Mouse (Mus musculus): ENCODE measurements around the gene Cept1. TPM values are rescaled to one million over a fixed set of nuclear protein-coding genes. Genes with fewer than 3 reads are reported as not detected.
A peak's percentile ranks its signal among the peaks of the same experiment; 100 is the strongest.

Cept1 gene
- polyA plus RNA-seq, 2 experiments, result 10.8 to 27.1 TPM

DNA sequence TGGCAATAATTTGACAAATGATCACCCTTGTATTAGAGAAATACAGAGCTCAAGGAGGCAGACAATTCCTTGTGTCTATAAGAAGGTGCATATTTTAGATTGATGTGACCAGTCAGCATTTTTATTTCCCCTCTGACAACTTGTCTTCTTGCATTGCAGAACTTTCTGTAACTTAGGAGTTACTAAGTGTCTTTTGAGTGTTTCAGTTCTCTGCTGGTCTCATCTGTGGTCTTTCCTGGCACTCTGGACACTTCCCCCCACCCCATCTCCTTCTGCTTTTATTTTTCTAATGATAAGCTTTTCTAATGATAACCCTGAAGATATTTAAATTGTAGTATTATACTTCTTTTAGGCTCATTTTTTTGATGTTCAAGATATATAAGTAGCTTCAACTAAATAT, 10.7 kb upstream of the Cept1 start:
- no peak overlapping the region for H3K4me3 ChIP-seq (ENCODE audit: insufficient read depth in 1 of 2, low read depth in 2 of 2, low read length in 2 of 2)
- H3K9ac ChIP-seq (replicated peaks), result no peak overlapping the region
- H3K36me3 ChIP-seq (replicated peaks; ENCODE audit: control insufficient read depth, insufficient read depth, low read depth), result no peaks in the 10 kb centered on the region
- H3K9me3 ChIP-seq (ENCODE audit: control insufficient read depth, low read length), result no peaks in the 10 kb centered on the region
- no peaks in the 10 kb centered on the region for H3K27me3 ChIP-seq (ENCODE audit: control insufficient read depth, insufficient read depth, low read length)
- DNase-seq (ENCODE audit: low read depth in 3 of 3, low spot score in 3 of 3) (no peak), ATAC-seq (ENCODE audit: insufficient read depth) (no peak)
- H3K4me1 ChIP-seq (replicated peaks; ENCODE audit: control insufficient read depth in 2 of 2, insufficient read depth in 2 of 2, low read length in 1 of 2), result no peaks in the 10 kb centered on the region
- TF ChIP-seq EP300 (IDR thresholded peaks at IDR 0.05; ENCODE audit: low read depth) (no peak), CTCF (IDR thresholded peaks at IDR 0.05; ENCODE audit: low read depth) (no peak)
- H3K27ac ChIP-seq, result no peak overlapping the region
- no peak overlapping the region for H3K4me2 ChIP-seq (ENCODE audit: low read depth)

DNA sequence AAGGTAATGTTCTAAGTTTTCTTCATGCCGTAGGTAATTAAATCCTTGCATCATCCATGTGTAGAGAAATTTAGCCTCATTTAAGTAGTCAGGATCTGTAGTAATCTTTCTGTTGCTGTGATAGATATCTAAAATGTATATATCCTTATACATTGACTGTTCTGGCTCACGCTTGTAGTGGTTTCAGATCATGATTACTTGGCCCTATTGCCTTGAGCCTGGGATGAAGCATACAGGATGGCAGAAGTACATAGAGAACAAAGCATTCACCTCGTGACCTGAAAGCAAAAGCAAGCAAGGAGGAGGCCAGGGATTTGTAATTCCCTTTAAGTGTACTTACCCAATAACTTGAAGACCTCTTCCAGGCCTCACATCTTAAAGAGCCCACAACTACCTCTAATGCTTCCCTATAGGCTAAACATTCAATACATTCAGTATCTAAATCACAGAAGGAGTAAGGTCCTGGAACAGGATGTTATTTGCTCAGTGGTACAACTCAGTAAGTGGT, 8.2 kb upstream of the Cept1 start:
- Histone ChIP-seq H3K4me1 (replicated peaks; ENCODE audit: control insufficient read depth in 2 of 2, insufficient read depth in 2 of 2, low read length in 1 of 2) (no peaks in the 10 kb centered on the region), H3K27ac (no peak overlapping the region), H3K9ac (replicated peaks) (no peak overlapping the region), H3K4me2 (ENCODE audit: low read depth) (no peak overlapping the region), H3K27me3 (ENCODE audit: control insufficient read depth, insufficient read depth, low read length) (no peaks in the 10 kb centered on the region), H3K36me3 (replicated peaks; ENCODE audit: control insufficient read depth, insufficient read depth, low read depth) (0 out of 2 replicates have a peak, but pooled peaks cover 2% of the 10 kb centered on the region), H3K9me3 (ENCODE audit: control insufficient read depth, low read length) (no peaks in the 10 kb centered on the region), H3K4me3 (ENCODE audit: insufficient read depth in 1 of 2, low read depth in 2 of 2, low read length in 2 of 2) (no peak overlapping the region)
- DNase-seq (ENCODE audit: low read depth in 3 of 3, low spot score in 3 of 3), result no peak
- WGBS (ENCODE audit: insufficient replicate concordance), result 68% methylated on average over 3 of the region's 3 CpGs
- no peak for ATAC-seq (ENCODE audit: insufficient read depth)
- TF ChIP-seq EP300 (IDR thresholded peaks at IDR 0.05; ENCODE audit: low read depth) (no peak), CTCF (IDR thresholded peaks at IDR 0.05; ENCODE audit: low read depth) (no peak)

DNA sequence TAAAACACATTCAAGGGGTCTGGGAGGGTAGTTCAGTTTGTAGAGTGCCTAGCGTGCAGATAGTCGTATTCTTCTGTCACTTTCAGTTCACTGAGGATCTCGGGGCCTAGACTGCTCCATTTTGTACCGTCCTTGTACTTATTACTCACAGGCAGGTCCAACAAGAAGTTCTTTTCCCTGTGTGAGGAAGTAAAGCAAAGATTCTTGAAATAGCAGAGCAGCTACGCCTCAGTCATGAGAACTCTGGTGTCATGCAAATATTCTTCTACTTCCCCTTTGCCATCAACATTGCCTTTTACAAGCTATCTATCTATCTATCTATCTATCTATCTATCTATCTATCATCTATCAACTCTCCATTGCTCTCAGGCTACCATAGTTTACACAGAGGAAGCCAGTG, 5.8 kb upstream of the Cept1 start:
- no peak overlapping the region for H3K4me3 ChIP-seq (ENCODE audit: insufficient read depth in 1 of 2, low read depth in 2 of 2, low read length in 2 of 2)
- DNase-seq (ENCODE audit: low read depth in 3 of 3, low spot score in 3 of 3), result no peak
- no peak for ATAC-seq (ENCODE audit: insufficient read depth)
- no peak overlapping the region for H3K9ac ChIP-seq (replicated peaks)
- no peak overlapping the region for H3K27ac ChIP-seq
- H3K4me2 ChIP-seq (ENCODE audit: low read depth), result no peak overlapping the region
- H3K27me3 ChIP-seq (ENCODE audit: control insufficient read depth, insufficient read depth, low read length), result no peaks in the 10 kb centered on the region
- WGBS (ENCODE audit: insufficient replicate concordance), result 68% methylated on average over 5 of the region's 5 CpGs
- peaks cover 0 to under 1% of the 10 kb centered on the region in 2 experiments; a peak in 2 of 4 replicates for H3K4me1 ChIP-seq (replicated peaks; ENCODE audit: control insufficient read depth in 2 of 2, insufficient read depth in 2 of 2, low read length in 1 of 2)
- H3K36me3 ChIP-seq (replicated peaks; ENCODE audit: control insufficient read depth, insufficient read depth, low read depth), result 0 out of 2 replicates have a peak, but pooled peaks cover 2% of the 10 kb centered on the region
- no peak for TF ChIP-seq EP300 (IDR thresholded peaks at IDR 0.05; ENCODE audit: low read depth)
- no peak for TF ChIP-seq CTCF (IDR thresholded peaks at IDR 0.05; ENCODE audit: low read depth)
- H3K9me3 ChIP-seq (ENCODE audit: control insufficient read depth, low read length), result no peaks in the 10 kb centered on the region

DNA sequence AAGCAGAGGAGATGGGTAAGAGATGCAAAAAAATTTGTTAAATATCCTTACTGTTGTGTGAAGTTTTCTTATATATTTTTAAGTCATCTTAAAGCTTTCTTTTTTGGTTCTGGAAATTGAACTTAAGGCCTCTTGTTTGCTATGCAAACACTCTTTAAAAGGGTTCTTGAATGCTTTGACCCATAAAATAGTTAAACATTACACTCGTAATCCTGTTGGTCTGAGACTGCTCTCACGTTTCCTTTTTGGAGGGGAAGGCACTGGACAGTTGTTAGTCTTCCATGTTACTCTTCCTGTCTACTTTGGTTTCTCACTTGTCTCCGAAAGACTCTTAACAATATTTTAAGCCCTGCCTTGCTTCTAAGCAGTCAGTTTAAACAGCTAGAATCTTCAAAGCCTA, 1.4 kb upstream of the Cept1 start:
- Histone ChIP-seq H3K9ac (replicated peaks) (no peak overlapping the region), H3K4me1 (replicated peaks; ENCODE audit: control insufficient read depth in 2 of 2, insufficient read depth in 2 of 2, low read length in 1 of 2) (peaks cover 8 to 10% of the 10 kb centered on the region in 2 experiments; a peak in 3 of 4 replicates), H3K27me3 (ENCODE audit: control insufficient read depth, insufficient read depth, low read length) (no peaks in the 10 kb centered on the region), H3K9me3 (ENCODE audit: control insufficient read depth, low read length) (no peaks in the 10 kb centered on the region), H3K4me3 (ENCODE audit: insufficient read depth in 1 of 2, low read depth in 2 of 2, low read length in 2 of 2) (no peak overlapping the region), H3K4me2 (ENCODE audit: low read depth) (peak overlapping the region; percentile 79; the same call in 1 of the 2 replicates), H3K27ac (no peak overlapping the region), H3K36me3 (replicated peaks; ENCODE audit: control insufficient read depth, insufficient read depth, low read depth) (0 out of 2 replicates have a peak, but pooled peaks cover 2% of the 10 kb centered on the region)
- ATAC-seq (ENCODE audit: insufficient read depth), result no peak
- whole genome bisulfite sequencing (ENCODE audit: insufficient replicate concordance), result 41% methylated on average over 3 of the region's 3 CpGs
- DNase-seq (ENCODE audit: low read depth in 3 of 3, low spot score in 3 of 3), result no peak
- no peak for TF ChIP-seq CTCF (IDR thresholded peaks at IDR 0.05; ENCODE audit: low read depth)
- no peak for TF ChIP-seq EP300 (IDR thresholded peaks at IDR 0.05; ENCODE audit: low read depth)

DNA sequence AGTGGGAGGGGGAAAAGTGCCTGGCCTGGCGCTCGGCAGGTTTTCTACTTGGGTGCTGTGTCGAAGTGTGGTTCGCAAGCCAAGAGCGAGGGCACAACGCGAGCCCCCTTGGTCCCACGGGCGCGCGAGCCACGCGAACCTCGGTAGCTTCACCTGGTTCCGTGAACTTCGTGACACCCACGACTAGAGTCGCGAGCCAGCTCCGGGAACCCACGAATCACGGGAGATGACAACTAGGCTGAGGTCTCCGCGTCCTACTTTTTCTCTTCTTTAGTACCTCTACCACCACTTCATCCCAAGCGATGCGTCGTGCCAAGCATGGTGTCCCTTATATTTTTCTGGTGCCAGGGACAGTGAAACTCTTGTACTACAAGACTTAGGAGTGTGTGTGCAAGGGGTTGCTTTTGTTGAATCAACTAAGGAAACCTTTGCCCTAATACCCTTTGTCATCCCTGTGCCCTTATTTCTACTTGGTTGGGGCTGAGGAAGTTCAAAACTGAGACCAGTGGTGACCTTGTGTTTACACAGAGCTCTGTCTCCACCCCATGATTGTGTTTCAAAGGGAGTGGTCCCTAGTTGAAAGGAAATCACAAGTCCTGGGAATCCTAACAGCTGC, 430 bp upstream of the Cept1 start:
- peak overlapping the region; percentile 79 for H3K4me2 ChIP-seq (ENCODE audit: low read depth)
- peak overlapping the region; percentile 78 to 86 for H3K4me3 ChIP-seq (ENCODE audit: insufficient read depth in 1 of 2, low read depth in 2 of 2, low read length in 2 of 2)
- TF ChIP-seq CTCF (IDR thresholded peaks at IDR 0.05; ENCODE audit: low read depth) (no peak), EP300 (IDR thresholded peaks at IDR 0.05; ENCODE audit: low read depth) (no peak)
- WGBS (ENCODE audit: insufficient replicate concordance), result under 1% methylated on average over 27 of the region's 27 CpGs
- 0 out of 2 replicates have a peak, but pooled peaks cover 2% of the 10 kb centered on the region for H3K36me3 ChIP-seq (replicated peaks; ENCODE audit: control insufficient read depth, insufficient read depth, low read depth)
- ATAC-seq (ENCODE audit: insufficient read depth) (peak; percentile 29), DNase-seq (ENCODE audit: low read depth in 3 of 3, low spot score in 3 of 3) (peak in 2 of 3 experiments; percentile 28 to 37)
- H3K27ac ChIP-seq, result peak overlapping the region; percentile 43; the same call in 1 of the 2 replicates
- no peaks in the 10 kb centered on the region for H3K9me3 ChIP-seq (ENCODE audit: control insufficient read depth, low read length)
- H3K9ac ChIP-seq (replicated peaks), result peak overlapping the region; percentile 75
- peaks cover 8 to 10% of the 10 kb centered on the region in 2 experiments; a peak in 3 of 4 replicates for H3K4me1 ChIP-seq (replicated peaks; ENCODE audit: control insufficient read depth in 2 of 2, insufficient read depth in 2 of 2, low read length in 1 of 2)
- no peaks in the 10 kb centered on the region for H3K27me3 ChIP-seq (ENCODE audit: control insufficient read depth, insufficient read depth, low read length)

All from liver, embryonic 14.5 days (tissue).